Mouse (Mus musculus): ENCODE measurements around the gene Focad. TPM values are rescaled to one million over a fixed set of nuclear protein-coding genes. Genes with fewer than 3 reads are reported as not detected.

The Focad gene
- polyA plus RNA-seq, 1 experiment from 2014 or later: 20.8 TPM

DNA sequence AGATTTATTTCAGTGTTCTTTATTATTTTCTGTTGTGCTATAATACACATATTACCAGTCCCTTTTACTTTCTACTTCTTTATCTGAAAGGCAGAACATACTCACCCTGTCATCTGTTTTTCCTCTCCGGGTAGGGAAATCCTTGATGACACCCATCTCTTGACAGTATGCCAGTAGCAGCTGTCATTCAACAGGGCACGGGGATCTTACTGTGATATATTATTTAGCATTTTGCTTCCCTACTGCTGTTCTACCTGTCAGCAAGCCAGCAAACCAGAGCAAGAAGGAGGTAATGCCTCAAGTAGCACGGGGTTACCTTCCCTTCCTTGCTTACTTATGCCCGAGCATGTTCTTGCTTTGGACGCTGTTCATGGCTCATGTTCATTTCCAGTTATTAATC lies 99.8 kb downstream of the Focad start:
- H3K36me3 ChIP-seq (ENCODE audit: insufficient read depth): no peaks in the 10 kb centered on the region
- no peak overlapping the region for H3K27ac ChIP-seq (ENCODE audit: low read depth)
- no peaks in the 10 kb centered on the region for H3K9me3 ChIP-seq (ENCODE audit: low read depth, low read length)
- 78% methylated on average over 5 of the region's 5 CpGs for WGBS
- no peak overlapping the region for H3K4me3 ChIP-seq (ENCODE audit: low read depth, low read length)
- H3K4me1 ChIP-seq (ENCODE audit: insufficient read depth): peaks cover 13% of the 10 kb centered on the region
- no peaks in the 10 kb centered on the region for H3K27me3 ChIP-seq (ENCODE audit: insufficient read depth, low read length)
- DNase-seq: no peak
- ATAC-seq (ENCODE audit: insufficient read depth): no peak
- no peak overlapping the region for H3K4me2 ChIP-seq
- no peak overlapping the region for H3K9ac ChIP-seq
- TF ChIP-seq CTCF (IDR thresholded peaks at IDR 0.05; ENCODE audit: low read depth): no peak

DNA sequence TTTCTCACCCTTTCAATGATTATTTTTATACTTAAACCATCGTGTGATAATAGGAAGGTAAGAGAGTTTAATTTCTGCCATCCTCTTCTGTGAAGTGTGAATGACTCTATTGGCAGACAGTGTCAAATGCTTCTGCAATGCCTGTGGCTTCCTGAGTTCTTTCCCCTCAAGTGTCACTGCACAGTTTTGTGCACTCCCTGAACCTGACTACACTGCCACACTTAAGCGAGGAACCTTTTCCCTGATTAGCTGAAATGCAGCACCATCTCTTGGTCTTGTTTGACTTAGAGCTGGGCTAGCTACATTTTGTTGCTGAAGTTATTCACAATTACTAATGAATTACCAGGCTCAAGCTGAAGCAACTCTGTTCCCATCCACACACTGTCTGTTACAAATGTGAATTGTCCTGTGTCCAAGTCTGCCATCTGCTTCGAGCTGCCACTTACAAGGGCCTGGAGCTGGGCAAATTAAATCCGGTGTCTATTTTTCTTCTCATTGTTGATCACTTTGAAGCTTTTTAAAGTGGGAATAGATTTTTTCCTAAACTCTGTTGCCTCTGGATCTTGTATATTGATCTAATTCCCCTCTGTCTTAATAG lies 101.6 kb downstream of the Focad start:
- no peak overlapping the region for H3K9ac ChIP-seq
- no peaks in the 10 kb centered on the region for H3K27me3 ChIP-seq (ENCODE audit: insufficient read depth, low read length)
- WGBS: 52% methylated on average over 4 of the region's 4 CpGs
- peaks cover 13% of the 10 kb centered on the region for H3K4me1 ChIP-seq (ENCODE audit: insufficient read depth)
- no peak overlapping the region for H3K4me3 ChIP-seq (ENCODE audit: low read depth, low read length)
- peak overlapping the region; percentile 85 for H3K27ac ChIP-seq (ENCODE audit: low read depth)
- peak; percentile 72 for ATAC-seq (ENCODE audit: insufficient read depth)
- DNase-seq: peak; percentile 65
- TF ChIP-seq CTCF (IDR thresholded peaks at IDR 0.05; ENCODE audit: low read depth): 0 out of 2 replicates have a peak, but pooled peaks have one; percentile 6
- H3K4me2 ChIP-seq: no peak overlapping the region
- no peaks in the 10 kb centered on the region for H3K9me3 ChIP-seq (ENCODE audit: low read depth, low read length)
- H3K36me3 ChIP-seq (ENCODE audit: insufficient read depth): no peaks in the 10 kb centered on the region

DNA sequence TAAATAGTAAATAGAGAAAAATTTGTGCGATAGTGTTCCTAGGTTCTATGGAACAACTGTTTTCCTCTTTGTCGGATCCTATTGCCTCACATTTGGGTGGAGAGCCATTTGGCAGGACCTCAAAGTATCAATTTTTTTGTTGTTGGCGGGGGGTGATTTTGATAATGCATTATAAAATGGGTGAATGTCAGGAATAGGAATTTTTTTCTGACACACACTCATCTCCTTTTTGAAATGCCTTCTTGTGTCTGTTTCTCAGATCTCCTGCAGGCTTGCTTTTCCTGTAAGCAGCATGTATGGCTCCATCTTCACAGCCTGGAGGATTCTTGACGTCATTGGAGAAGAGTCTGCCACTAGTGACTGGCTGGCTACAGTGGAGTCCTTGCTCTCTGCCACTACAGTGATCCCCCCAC lies 102.1 kb downstream of the Focad start:
- DNase-seq: peak; percentile 69
- Histone ChIP-seq H3K4me1 (ENCODE audit: insufficient read depth) (peaks cover 13% of the 10 kb centered on the region), H3K27ac (ENCODE audit: low read depth) (peak overlapping the region; percentile 85), H3K4me2 (no peak overlapping the region), H3K9ac (no peak overlapping the region), H3K9me3 (ENCODE audit: low read depth, low read length) (no peaks in the 10 kb centered on the region), H3K36me3 (ENCODE audit: insufficient read depth) (no peaks in the 10 kb centered on the region), H3K27me3 (ENCODE audit: insufficient read depth, low read length) (no peaks in the 10 kb centered on the region), H3K4me3 (ENCODE audit: low read depth, low read length) (no peak overlapping the region)
- no peak for TF ChIP-seq CTCF (IDR thresholded peaks at IDR 0.05; ENCODE audit: low read depth)
- WGBS: 50% methylated on average over 4 of the region's 4 CpGs
- ATAC-seq (ENCODE audit: insufficient read depth): peak; percentile 70

DNA sequence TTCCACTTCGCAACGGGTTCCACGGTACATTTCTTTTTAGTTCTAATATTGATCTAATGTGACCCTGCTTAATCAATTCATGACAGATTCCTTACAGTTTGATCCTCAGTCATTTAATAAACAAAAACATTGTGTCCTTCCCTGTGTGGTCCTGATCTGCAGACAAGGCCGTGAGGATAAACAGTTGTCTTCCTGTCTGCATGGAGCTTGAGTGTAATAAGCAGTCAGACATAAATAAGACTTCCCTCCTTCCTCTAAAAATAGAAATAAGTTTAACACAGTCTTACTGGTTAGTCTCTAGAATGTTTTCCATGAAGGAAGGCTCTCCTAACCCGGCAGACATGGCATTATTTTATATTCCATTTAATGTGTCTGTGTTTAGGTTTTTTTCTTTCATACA lies 102.8 kb downstream of the Focad start:
- Histone ChIP-seq H3K4me2 (no peak overlapping the region), H3K9me3 (ENCODE audit: low read depth, low read length) (no peaks in the 10 kb centered on the region), H3K4me1 (ENCODE audit: insufficient read depth) (peaks cover 13% of the 10 kb centered on the region), H3K9ac (no peak overlapping the region), H3K4me3 (ENCODE audit: low read depth, low read length) (no peak overlapping the region), H3K36me3 (ENCODE audit: insufficient read depth) (no peaks in the 10 kb centered on the region), H3K27ac (ENCODE audit: low read depth) (peak overlapping the region; percentile 85), H3K27me3 (ENCODE audit: insufficient read depth, low read length) (no peaks in the 10 kb centered on the region)
- TF ChIP-seq CTCF (IDR thresholded peaks at IDR 0.05; ENCODE audit: low read depth): no peak
- 33% methylated on average over 5 of the region's 5 CpGs for WGBS
- ATAC-seq (ENCODE audit: insufficient read depth) (peak; percentile 81), DNase-seq (peak; percentile 73)

DNA sequence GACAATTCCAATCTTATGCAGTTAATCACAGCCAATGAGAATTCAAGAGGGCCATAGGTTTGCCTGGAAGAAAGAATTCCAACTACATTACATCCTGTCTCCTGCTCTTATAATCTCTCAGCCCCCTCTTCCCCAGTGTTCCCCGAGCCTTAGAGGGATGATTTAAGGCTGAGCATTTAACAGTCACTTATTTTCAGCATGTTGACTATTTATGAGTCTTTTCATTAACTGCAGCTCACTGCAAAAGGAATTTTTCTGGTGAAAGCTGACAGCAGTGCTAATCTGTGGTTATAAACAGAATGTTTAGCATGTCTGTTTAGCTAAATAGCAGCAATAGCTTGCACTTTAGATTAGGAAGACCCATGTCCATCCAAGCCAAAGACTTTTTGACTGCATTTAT lies 104.8 kb downstream of the Focad start:
- no peak for DNase-seq
- no peak overlapping the region for H3K4me2 ChIP-seq

DNA sequence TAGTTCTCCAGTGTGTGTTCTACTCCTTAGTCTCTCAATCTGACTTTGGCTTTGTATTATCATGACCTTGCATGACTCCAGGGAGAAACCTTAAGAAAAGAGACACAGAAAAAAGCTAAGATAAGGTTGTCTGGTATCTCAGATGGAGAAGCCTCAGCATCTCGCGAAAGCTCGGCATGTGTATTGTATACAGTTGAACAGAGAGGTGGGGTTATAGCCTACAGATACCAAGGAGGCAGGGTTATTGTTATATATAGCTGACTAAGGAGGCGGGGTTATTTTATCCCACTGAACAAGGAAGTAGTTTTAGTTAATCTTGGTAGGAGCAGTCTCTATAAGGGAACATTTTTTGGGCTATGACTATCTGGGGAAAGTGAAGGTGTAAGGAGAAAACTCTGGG lies 106.6 kb downstream of the Focad start:
- DNase-seq: no peak
- H3K4me3 ChIP-seq (ENCODE audit: low read depth, low read length): no peak overlapping the region
- H3K36me3 ChIP-seq (ENCODE audit: insufficient read depth): no peaks in the 10 kb centered on the region
- no peak overlapping the region for H3K27ac ChIP-seq (ENCODE audit: low read depth)
- no peak overlapping the region for H3K9ac ChIP-seq
- no peak for TF ChIP-seq CTCF (IDR thresholded peaks at IDR 0.05; ENCODE audit: low read depth)
- no peak for ATAC-seq (ENCODE audit: insufficient read depth)
- 86% methylated on average over 4 of the region's 4 CpGs for WGBS
- H3K4me1 ChIP-seq (ENCODE audit: insufficient read depth): peaks cover 11% of the 10 kb centered on the region
- H3K4me2 ChIP-seq: no peak overlapping the region
- no peaks in the 10 kb centered on the region for H3K27me3 ChIP-seq (ENCODE audit: insufficient read depth, low read length)
- no peaks in the 10 kb centered on the region for H3K9me3 ChIP-seq (ENCODE audit: low read depth, low read length)

More for the DNA sequence above, 104.8 kb downstream of the Focad start:
- WGBS: 53% methylated on average over 1 of the region's 1 CpGs
- no peaks in the 10 kb centered on the region for H3K36me3 ChIP-seq (ENCODE audit: insufficient read depth)
- H3K9me3 ChIP-seq (ENCODE audit: low read depth, low read length): no peaks in the 10 kb centered on the region
- H3K9ac ChIP-seq: no peak overlapping the region
- no peak for ATAC-seq (ENCODE audit: insufficient read depth)
- no peak for TF ChIP-seq CTCF (IDR thresholded peaks at IDR 0.05; ENCODE audit: low read depth)
- H3K27me3 ChIP-seq (ENCODE audit: insufficient read depth, low read length): no peaks in the 10 kb centered on the region
- H3K4me3 ChIP-seq (ENCODE audit: low read depth, low read length): no peak overlapping the region
- H3K27ac ChIP-seq (ENCODE audit: low read depth): no peak overlapping the region
- H3K4me1 ChIP-seq (ENCODE audit: insufficient read depth): peaks cover 13% of the 10 kb centered on the region

DNA sequence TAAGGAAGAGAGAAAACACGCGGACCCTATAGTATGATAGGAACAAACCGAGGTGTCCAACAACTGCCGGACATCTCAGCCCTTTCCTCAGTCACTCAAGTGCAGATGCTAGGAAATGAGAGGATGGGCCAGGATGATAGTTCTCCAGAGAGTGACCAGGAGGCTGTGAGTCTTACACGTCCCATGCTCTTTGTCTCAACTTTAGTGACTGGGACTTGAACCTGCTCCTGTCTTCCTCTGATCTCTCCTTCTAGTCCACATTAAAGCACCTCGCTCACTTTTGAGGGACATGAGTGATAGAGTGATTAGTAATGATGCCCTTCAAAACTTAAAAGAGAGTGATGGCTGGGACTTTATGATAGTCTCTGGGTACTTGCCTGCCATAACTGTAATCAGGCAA lies 114.2 kb downstream of the Focad start:
- Histone ChIP-seq H3K4me2 (no peak overlapping the region), H3K9ac (no peak overlapping the region), H3K9me3 (ENCODE audit: low read depth, low read length) (no peaks in the 10 kb centered on the region), H3K27ac (ENCODE audit: low read depth) (no peak overlapping the region), H3K27me3 (ENCODE audit: insufficient read depth, low read length) (no peaks in the 10 kb centered on the region), H3K4me3 (ENCODE audit: low read depth, low read length) (no peak overlapping the region), H3K36me3 (ENCODE audit: insufficient read depth) (no peaks in the 10 kb centered on the region), H3K4me1 (ENCODE audit: insufficient read depth) (no peaks in the 10 kb centered on the region)
- 78% methylated on average over 6 of the region's 6 CpGs for WGBS
- DNase-seq (no peak), ATAC-seq (ENCODE audit: insufficient read depth) (no peak)
- no peak for TF ChIP-seq CTCF (IDR thresholded peaks at IDR 0.05; ENCODE audit: low read depth)

Measured in lung, embryonic 14.5 days (tissue).